Mouse (Mus musculus) layer of hippocampus, postnatal 25 days (tissue): ENCODE measurements around the gene Gprc6a. TPM values are rescaled to one million over a fixed set of nuclear protein-coding genes. Genes with fewer than 3 reads are reported as not detected.

Experiments
- DNase-seq, 2 experiments: peaks; one replicate each; pipeline ENCODE4 v3.0.0; 2022; ENCODE audit warnings: mixed read lengths in 2 of 2, low spot score in 1 of 2; ENCODE audit errors: extremely low spot score in 1 of 2
- total RNA-seq, 2 experiments: library from RNA; stranded (reverse); gene quantifications; 2 replicates each; pipeline ENCODE4 v1.2.3; 2021

The Gprc6a gene
- total RNA-seq, 2 experiments from 2014 or later, result not detected

DNA sequence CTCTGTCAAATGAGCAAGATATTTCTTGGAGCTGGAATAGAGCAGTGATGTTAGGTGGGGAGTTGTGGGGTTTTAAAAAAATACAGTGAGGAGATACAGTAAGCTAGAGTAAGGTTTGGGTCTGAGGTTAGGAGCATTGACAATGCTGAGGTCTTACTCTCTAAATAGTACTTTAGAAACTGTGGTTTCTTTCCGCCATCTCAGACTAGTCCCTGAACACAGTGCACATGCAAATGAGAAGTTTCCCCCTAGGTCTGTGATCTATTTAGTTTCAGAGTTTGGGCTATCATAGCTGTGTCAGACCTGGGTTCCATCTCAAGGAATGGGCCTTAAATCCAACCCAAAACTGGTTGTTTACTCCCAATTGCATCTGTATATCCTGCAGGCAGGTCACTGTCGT is 39.7 kb downstream of the Gprc6a start:
- DNase-seq, result no peak

DNA sequence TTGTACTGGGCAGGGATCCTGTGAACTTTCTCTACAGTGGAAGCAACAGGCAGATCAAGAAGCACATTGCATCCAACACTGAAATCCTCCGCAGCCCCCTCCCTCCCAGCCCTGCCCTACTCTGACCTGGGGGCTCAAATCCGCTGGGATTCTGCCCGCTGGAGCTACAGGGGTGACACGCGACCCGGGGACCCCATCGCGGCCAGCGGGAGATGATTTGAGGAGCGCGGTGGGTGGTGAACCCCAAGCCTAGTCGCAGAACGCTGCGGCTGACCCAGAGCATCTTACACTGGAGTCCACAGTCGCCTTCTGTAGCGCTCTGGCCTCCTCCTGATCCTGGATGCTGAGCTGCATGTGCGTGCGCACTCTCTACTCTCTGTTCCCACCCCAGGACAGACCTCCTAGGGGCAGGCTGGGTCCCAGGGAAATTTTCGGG is 41.1 kb downstream of the Gprc6a start, which contains the start of gene Fam162b:
Gene Fam162b (minus strand): TSS at position 379 of the 436 bp plus-strand sequence.
- DNase-seq, result no peak

DNA sequence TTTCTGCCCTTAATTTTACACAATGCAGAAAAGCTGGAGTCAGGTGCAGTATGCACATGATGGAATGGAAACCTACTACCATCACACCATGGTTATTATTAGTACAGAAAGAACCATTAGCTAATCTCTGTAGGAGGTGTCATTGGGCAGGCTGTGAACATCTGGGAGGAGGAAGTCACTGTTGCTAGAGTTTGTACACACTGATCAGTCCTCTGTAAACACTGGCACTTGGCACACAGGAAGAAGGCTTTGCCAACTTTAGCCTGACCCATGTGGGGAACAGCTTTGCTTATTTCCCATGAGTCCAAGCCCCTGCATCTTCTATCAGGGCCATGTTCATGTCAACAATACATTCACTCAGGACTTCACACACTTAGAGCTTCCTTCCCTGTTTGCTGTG is 46.3 kb downstream of the Gprc6a start:
- no peak for DNase-seq

DNA sequence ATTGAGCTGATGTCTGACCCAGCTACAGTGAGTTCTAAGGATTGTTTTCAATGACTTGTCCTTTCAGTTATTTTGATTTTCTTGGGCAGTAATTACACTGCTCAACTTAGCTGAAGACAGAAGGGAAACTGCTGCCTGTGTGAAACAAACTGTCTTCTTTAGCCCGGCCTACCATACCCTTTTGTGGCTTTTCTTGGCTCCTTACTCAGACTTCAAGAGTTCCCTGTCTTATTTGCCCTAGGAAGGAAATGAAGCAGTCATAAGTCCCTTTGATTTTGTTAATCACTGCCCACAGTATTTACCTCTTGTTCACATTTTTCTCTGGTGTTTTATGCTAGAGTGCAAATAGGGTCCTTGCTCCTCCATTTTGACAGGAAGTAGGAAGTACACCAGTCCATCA is 46.9 kb downstream of the Gprc6a start:
- DNase-seq, result no peak

DNA sequence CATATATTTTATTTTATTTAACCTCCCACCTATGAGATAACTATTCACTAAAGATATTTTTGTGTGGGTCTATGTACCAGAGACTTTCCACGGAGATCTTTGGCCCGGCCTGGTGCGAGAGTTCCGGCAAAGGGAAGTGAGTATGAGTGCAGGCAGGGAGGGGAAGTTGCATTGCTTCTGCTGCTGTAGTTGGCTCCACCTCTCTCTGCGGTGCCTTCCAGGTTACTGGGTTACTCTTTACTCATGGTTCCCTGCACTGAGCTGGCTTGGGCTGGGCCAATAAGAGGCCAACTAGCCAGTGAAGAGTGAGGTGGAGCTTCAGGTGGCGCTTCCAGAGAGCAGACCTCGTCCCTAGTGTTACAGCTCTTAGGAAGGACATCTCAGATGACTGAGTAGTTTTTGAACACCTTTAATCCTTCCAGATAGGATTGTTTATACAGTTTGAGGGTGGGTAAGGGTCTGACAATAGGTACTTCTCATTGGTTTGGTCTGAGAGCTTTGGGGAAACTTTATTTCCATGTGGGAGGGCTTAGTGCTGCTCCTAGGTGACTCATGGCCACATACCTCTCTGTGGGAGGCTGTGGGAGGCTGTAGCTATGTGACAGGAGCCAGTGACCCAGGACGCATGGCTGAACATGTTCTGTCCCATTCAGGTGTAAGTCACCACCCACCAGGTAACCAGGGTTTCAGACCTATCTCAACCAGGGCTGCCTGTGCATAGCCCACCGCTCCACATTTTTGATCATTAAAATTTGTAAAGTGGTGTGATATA is 59.9 kb downstream of the Gprc6a start:
- DNase-seq, result no peak

Other genes starting within 250 kb of the Gprc6a start
- gene Gm49339, start 150.8 kb downstream of the Gprc6a start, total RNA-seq, result not detected
- not detected for gene Lilr4b, start 150.8 kb downstream of the Gprc6a start, total RNA-seq
- gene Lilrb4a, start 140.5 kb downstream of the Gprc6a start, total RNA-seq, result under 1 TPM; 0.22 to 0.26 TPM
- not detected for gene Fam162b, start 40.9 kb downstream of the Gprc6a start, total RNA-seq
- gene Rfx6, start 46.3 kb upstream of the Gprc6a start, total RNA-seq, result not detected